Mouse (Mus musculus) thymus, adult 2 months (tissue): ENCODE data around the gene Hsf4. TPM values are rescaled to one million over a fixed set of nuclear protein-coding genes. Genes with fewer than 3 reads are reported as not detected.

Experiments
- DNase-seq: peaks from one replicate; pipeline ENCODE4 v3.0.0; 2021
- H3K27ac ChIP-seq: fragments of 200-500 bp; 2 replicates; pipeline ENCODE4 v1.5.1; 2012; ENCODE audit warnings: low read length, control low read depth; ENCODE audit not compliant: control insufficient read depth, insufficient read depth
- H3K27me3 ChIP-seq: fragments of 200-500 bp; 2 replicates; pipeline ENCODE4 v1.6.1; 2012; ENCODE audit warnings: mild to moderate bottlenecking, low read length, moderate library complexity, mixed read lengths; ENCODE audit not compliant: control insufficient read depth, insufficient read depth
- H3K36me3 ChIP-seq: fragments of 200-500 bp; 2 replicates; pipeline ENCODE4 v1.6.1; 2012; ENCODE audit warnings: mild to moderate bottlenecking, low read length, moderate library complexity; ENCODE audit not compliant: control insufficient read depth, insufficient read depth
- H3K4me1 ChIP-seq: fragments of 200-500 bp; replicated peaks from 2 replicates; pipeline ENCODE4 v1.6.1; 2012; ENCODE audit warnings: low read length; ENCODE audit not compliant: control insufficient read depth, insufficient read depth
- H3K4me3 ChIP-seq: fragments of 200-500 bp; 2 replicates; pipeline ENCODE4 v1.5.1; 2012; ENCODE audit warnings: mild to moderate bottlenecking, low read length, control low read depth, moderate library complexity; ENCODE audit not compliant: control insufficient read depth, insufficient read depth
- CTCF ChIP-seq: fragments of 200-500 bp; IDR thresholded peaks from 2 replicates; pipeline ENCODE4 v1.5.1; 2012; ENCODE audit warnings: mild to moderate bottlenecking, control low read depth, low read length, moderate library complexity, borderline replicate concordance; ENCODE audit not compliant: control insufficient read depth, poor library complexity, insufficient read depth; ENCODE audit errors: extremely low read depth
- POLR2A ChIP-seq: fragments of 200-500 bp; IDR thresholded peaks from 2 replicates; pipeline ENCODE4 v1.6.1; 2012; ENCODE audit warnings: mild to moderate bottlenecking, low read length, control low read depth, moderate library complexity; ENCODE audit not compliant: control insufficient read depth, poor library complexity, insufficient read depth; ENCODE audit errors: extremely low read depth
- WGBS: fragments of 180-500 bp; shearing (Covaris S2); methylation state at CpG from one replicate; pipeline ENCODE4 v1.1.7; 2018; 5-methylcytosine and 5-hydroxymethylcytosine counted together
- polyA plus RNA-seq: library from polyadenylated mRNA; depleted of rRNA; stranded (reverse); fragments of >200 nt; gene quantifications from 2 replicates; pipeline ENCODE4 v1.2.3, GENCODE M21; 2012

The Hsf4 gene
- polyA plus RNA-seq, 1 experiment, result 3.3 TPM

GRCm38 (mm10) chr8:105292471-105292870, 22.9 kb downstream of the Hsf4 start:
- no peak for DNase-seq
- Histone ChIP-seq H3K27me3 (no peaks in the 10 kb centered on the region), H3K4me1 (peaks cover 33% of the 10 kb centered on the region), H3K27ac (no peak overlapping the region), H3K4me3 (no peak overlapping the region), H3K36me3 (no peaks in the 10 kb centered on the region)
- 97% methylated on average over 7 of the region's 7 CpGs for WGBS
- TF ChIP-seq CTCF, result no peak
- TF ChIP-seq POLR2A, result no peak

GRCm38 (mm10) chr8:105293405-105293804, 23.8 kb downstream of the Hsf4 start:
- Histone ChIP-seq H3K4me1 (peaks cover 36% of the 10 kb centered on the region), H3K27ac (no peak overlapping the region), H3K27me3 (no peaks in the 10 kb centered on the region), H3K36me3 (no peaks in the 10 kb centered on the region), H3K4me3 (no peak overlapping the region)
- TF ChIP-seq CTCF (no peak), POLR2A (no peak)
- no peak for DNase-seq
- WGBS, result 94% methylated on average over 19 of the region's 19 CpGs

GRCm38 (mm10) chr8:105294776-105295175, 25.2 kb downstream of the Hsf4 start:
- H3K36me3 ChIP-seq, result peaks cover 4% of the 10 kb centered on the region
- H3K27me3 ChIP-seq, result no peaks in the 10 kb centered on the region
- no peak overlapping the region for H3K27ac ChIP-seq
- WGBS, result 86% methylated on average over 9 of the region's 9 CpGs
- peaks cover 36% of the 10 kb centered on the region for H3K4me1 ChIP-seq
- DNase-seq, result no peak
- no peak overlapping the region for H3K4me3 ChIP-seq
- TF ChIP-seq CTCF (no peak), POLR2A (no peak)

GRCm38 (mm10) chr8:105295256-105295655, 25.7 kb downstream of the Hsf4 start:
- peaks cover 36% of the 10 kb centered on the region for H3K4me1 ChIP-seq
- H3K27me3 ChIP-seq, result no peaks in the 10 kb centered on the region
- DNase-seq, result no peak
- no peak overlapping the region for H3K4me3 ChIP-seq
- 54% methylated on average over 11 of the region's 11 CpGs for WGBS
- no peak overlapping the region for H3K27ac ChIP-seq
- peaks cover 8% of the 10 kb centered on the region for H3K36me3 ChIP-seq
- no peak for TF ChIP-seq POLR2A
- TF ChIP-seq CTCF, result no peak

- 8% methylated on average over 11 of the region's 11 CpGs for WGBS
- H3K36me3 ChIP-seq, result peaks cover 12% of the 10 kb centered on the region
- no peak for DNase-seq
Measured at GRCm38 (mm10) chr8:105295895-105296573, 26.4 kb downstream of the Hsf4 start, which contains the start of gene Exoc3l. Gene Exoc3l, minus strand, starts transcription at chr8:105296101.

GRCm38 (mm10) chr8:105297511-105298192, 28.1 kb downstream of the Hsf4 start, which contains the start of gene E2f4:
Gene E2f4, plus strand, starts transcription at chr8:105297663.
- Histone ChIP-seq H3K27ac (peak within 1 kb of the TSS; percentile 92), H3K36me3 (peaks cover 27% of the 10 kb centered on the region), H3K27me3 (no peaks in the 10 kb centered on the region), H3K4me3 (peak within 1 kb of the TSS; percentile 86), H3K4me1 (peaks cover 32% of the 10 kb centered on the region)
- WGBS, result under 1% methylated on average over 58 of the region's 58 CpGs
- DNase-seq, result peak; percentile 89
- peak; percentile 82 for TF ChIP-seq POLR2A
- no peak for TF ChIP-seq CTCF

More at GRCm38 (mm10) chr8:105295895-105296573, 26.4 kb downstream of the Hsf4 start, which contains the start of gene Exoc3l:
- H3K4me1 ChIP-seq, result peaks cover 32% of the 10 kb centered on the region
- TF ChIP-seq POLR2A, result no peak
- no peak for TF ChIP-seq CTCF
- H3K4me3 ChIP-seq, result no peak within 1 kb of the TSS
- H3K27ac ChIP-seq, result peak within 1 kb of the TSS; percentile 45
- H3K27me3 ChIP-seq, result no peaks in the 10 kb centered on the region
